Mouse (Mus musculus): ENCODE results near the gene Hist1h2bn. TPM values are rescaled to one million over a fixed set of nuclear protein-coding genes. Genes with fewer than 3 reads are reported as not detected.
"Not testable (repeated sequence)": the region's sequence is repeated elsewhere in the genome, so short reads cannot be mapped to it uniquely, and the experiment has no call there.

Gene Hist1h2bn
- polyA plus RNA-seq, 1 experiment from 2014 or later, result 3.5 TPM

GRCm38 (mm10) chr13:21749387-21750158 lies 4.3 kb upstream of the Hist1h2bn start:
- H3K27ac ChIP-seq (replicated peaks; ENCODE audit: low read depth, low read length), result peak overlapping the region; percentile 97
- H3K4me2 ChIP-seq (ENCODE audit: low read depth, low read length), result peak overlapping the region; percentile 71
- DNase-seq (ENCODE audit: low spot score) (no peak), ATAC-seq (ENCODE audit: low read depth) (no peak)
- H3K4me1 ChIP-seq (ENCODE audit: control insufficient read depth, insufficient read depth, low read length), result peaks cover 16% of the 10 kb centered on the region
- WGBS, result 5% methylated on average over 5 of the region's 5 CpGs
- H3K4me3 ChIP-seq (ENCODE audit: low read depth, low read length), result peak overlapping the region; percentile 56
- no peaks in the 10 kb centered on the region for H3K36me3 ChIP-seq (ENCODE audit: control insufficient read depth, insufficient read depth, low read length)
- H3K9me3 ChIP-seq (ENCODE audit: control insufficient read depth, low read length), result no peaks in the 10 kb centered on the region
- H3K27me3 ChIP-seq (replicated peaks; ENCODE audit: control insufficient read depth, insufficient read depth, low read length), result no peaks in the 10 kb centered on the region
- peak overlapping the region; percentile 68 for H3K9ac ChIP-seq (ENCODE audit: low read depth, low read length)

- H3K27ac ChIP-seq (replicated peaks; ENCODE audit: low read depth, low read length), result peak within 1 kb of the TSS; percentile 97
- not testable (repeated sequence) for H3K36me3 ChIP-seq (ENCODE audit: control insufficient read depth, insufficient read depth, low read length); H3K9me3 ChIP-seq (ENCODE audit: control insufficient read depth, low read length); H3K27me3 ChIP-seq (replicated peaks; ENCODE audit: control insufficient read depth, insufficient read depth, low read length)
- peak within 1 kb of the TSS; percentile 56 for H3K4me3 ChIP-seq (ENCODE audit: low read depth, low read length)
- H3K4me2 ChIP-seq (ENCODE audit: low read depth, low read length), result peak within 1 kb of the TSS; percentile 71
- H3K4me1 ChIP-seq (ENCODE audit: control insufficient read depth, insufficient read depth, low read length), result peaks cover 16% of the 10 kb centered on the region
- H3K9ac ChIP-seq (ENCODE audit: low read depth, low read length), result peak within 1 kb of the TSS; percentile 68
- peak; percentile 96 for DNase-seq (ENCODE audit: low spot score)
- peak; percentile 85 for ATAC-seq (ENCODE audit: low read depth)
- WGBS, result under 1% methylated on average over 38 of the region's 56 CpGs
Measured at GRCm38 (mm10) chr13:21750159-21751017, 3.5 kb upstream of the Hist1h2bn start, which contains the start of gene Hist1h4k. Gene Hist1h4k (minus strand): TSS chr13:21750505.

GRCm38 (mm10) chr13:21751417-21751816 lies 2.5 kb upstream of the Hist1h2bn start:
- Histone ChIP-seq H3K36me3 (ENCODE audit: control insufficient read depth, insufficient read depth, low read length) (no peaks in the 10 kb centered on the region), H3K27me3 (replicated peaks; ENCODE audit: control insufficient read depth, insufficient read depth, low read length) (no peaks in the 10 kb centered on the region), H3K4me2 (ENCODE audit: low read depth, low read length) (no peak overlapping the region), H3K4me3 (ENCODE audit: low read depth, low read length) (no peak overlapping the region), H3K9me3 (ENCODE audit: control insufficient read depth, low read length) (no peaks in the 10 kb centered on the region), H3K27ac (replicated peaks; ENCODE audit: low read depth, low read length) (peak overlapping the region; percentile 97; the same call in 1 of the 2 replicates), H3K9ac (ENCODE audit: low read depth, low read length) (no peak overlapping the region), H3K4me1 (ENCODE audit: control insufficient read depth, insufficient read depth, low read length) (peaks cover 16% of the 10 kb centered on the region)
- no peak for DNase-seq (ENCODE audit: low spot score)
- ATAC-seq (ENCODE audit: low read depth), result no peak

GRCm38 (mm10) chr13:21751827-21752226 lies 2.1 kb upstream of the Hist1h2bn start:
- no peak for DNase-seq (ENCODE audit: low spot score)
- Histone ChIP-seq H3K27ac (replicated peaks; ENCODE audit: low read depth, low read length) (peak overlapping the region; percentile 97), H3K4me2 (ENCODE audit: low read depth, low read length) (peak overlapping the region; percentile 76; the same call in 1 of the 2 replicates), H3K27me3 (replicated peaks; ENCODE audit: control insufficient read depth, insufficient read depth, low read length) (no peaks in the 10 kb centered on the region), H3K4me3 (ENCODE audit: low read depth, low read length) (no peak overlapping the region), H3K36me3 (ENCODE audit: control insufficient read depth, insufficient read depth, low read length) (no peaks in the 10 kb centered on the region), H3K9ac (ENCODE audit: low read depth, low read length) (0 out of 2 replicates have a peak overlapping the region, but pooled peaks have one; percentile 70), H3K9me3 (ENCODE audit: control insufficient read depth, low read length) (no peaks in the 10 kb centered on the region), H3K4me1 (ENCODE audit: control insufficient read depth, insufficient read depth, low read length) (peaks cover 16% of the 10 kb centered on the region)
- 73% methylated on average over 3 of the region's 3 CpGs for WGBS
- no peak for ATAC-seq (ENCODE audit: low read depth)

GRCm38 (mm10) chr13:21752356-21752755 lies 1.6 kb upstream of the Hist1h2bn start:
- Histone ChIP-seq H3K4me1 (ENCODE audit: control insufficient read depth, insufficient read depth, low read length) (peaks cover 16% of the 10 kb centered on the region), H3K4me3 (ENCODE audit: low read depth, low read length) (peak overlapping the region; percentile 44), H3K27ac (replicated peaks; ENCODE audit: low read depth, low read length) (peak overlapping the region; percentile 92)

DNA sequence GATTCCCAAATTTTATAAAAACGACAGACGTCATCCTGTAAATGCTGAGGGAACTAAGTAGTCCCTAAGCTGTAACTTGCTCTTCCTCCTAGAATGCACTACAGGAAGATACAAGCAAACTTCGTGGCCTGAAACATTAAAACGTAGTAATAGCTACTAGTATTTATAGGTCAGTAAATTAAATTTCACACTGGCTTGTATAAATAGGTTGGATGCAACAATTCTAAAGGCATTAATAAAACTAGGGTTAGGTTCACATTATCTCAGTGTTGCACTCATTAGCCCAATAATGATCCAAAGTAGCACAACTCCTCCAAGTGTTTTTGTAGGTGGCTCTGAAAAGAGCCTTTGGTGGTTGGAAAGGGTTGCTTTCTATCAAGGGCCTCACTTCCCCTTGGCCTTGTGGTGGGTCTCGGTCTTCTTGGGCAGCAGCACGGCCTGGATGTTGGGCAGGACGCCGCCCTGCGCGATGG lies 836 bp upstream of the Hist1h2bn start:
- Histone ChIP-seq H3K9me3 (ENCODE audit: control insufficient read depth, low read length) (no peaks in the 10 kb centered on the region), H3K27ac (replicated peaks; ENCODE audit: low read depth, low read length) (peak overlapping the region; percentile 92), H3K4me3 (ENCODE audit: low read depth, low read length) (peak overlapping the region; percentile 44), H3K4me2 (ENCODE audit: low read depth, low read length) (peak overlapping the region; percentile 76), H3K9ac (ENCODE audit: low read depth, low read length) (peak overlapping the region; percentile 70), H3K36me3 (ENCODE audit: control insufficient read depth, insufficient read depth, low read length) (no peaks in the 10 kb centered on the region), H3K4me1 (ENCODE audit: control insufficient read depth, insufficient read depth, low read length) (peaks cover 16% of the 10 kb centered on the region), H3K27me3 (replicated peaks; ENCODE audit: control insufficient read depth, insufficient read depth, low read length) (no peaks in the 10 kb centered on the region)
- 2% methylated on average over 8 of the region's 10 CpGs for WGBS
- DNase-seq (ENCODE audit: low spot score) (no peak), ATAC-seq (ENCODE audit: low read depth) (no peak)

More at GRCm38 (mm10) chr13:21752356-21752755, 1.6 kb upstream of the Hist1h2bn start:
- H3K4me2 ChIP-seq (ENCODE audit: low read depth, low read length), result peak overlapping the region; percentile 76
- DNase-seq (ENCODE audit: low spot score), result no peak
- ATAC-seq (ENCODE audit: low read depth), result no peak
- H3K9me3 ChIP-seq (ENCODE audit: control insufficient read depth, low read length), result no peaks in the 10 kb centered on the region
- H3K36me3 ChIP-seq (ENCODE audit: control insufficient read depth, insufficient read depth, low read length), result no peaks in the 10 kb centered on the region
- 33% methylated on average over 3 of the region's 3 CpGs for WGBS
- peak overlapping the region; percentile 70 for H3K9ac ChIP-seq (ENCODE audit: low read depth, low read length)
- H3K27me3 ChIP-seq (replicated peaks; ENCODE audit: control insufficient read depth, insufficient read depth, low read length), result no peaks in the 10 kb centered on the region

DNA sequence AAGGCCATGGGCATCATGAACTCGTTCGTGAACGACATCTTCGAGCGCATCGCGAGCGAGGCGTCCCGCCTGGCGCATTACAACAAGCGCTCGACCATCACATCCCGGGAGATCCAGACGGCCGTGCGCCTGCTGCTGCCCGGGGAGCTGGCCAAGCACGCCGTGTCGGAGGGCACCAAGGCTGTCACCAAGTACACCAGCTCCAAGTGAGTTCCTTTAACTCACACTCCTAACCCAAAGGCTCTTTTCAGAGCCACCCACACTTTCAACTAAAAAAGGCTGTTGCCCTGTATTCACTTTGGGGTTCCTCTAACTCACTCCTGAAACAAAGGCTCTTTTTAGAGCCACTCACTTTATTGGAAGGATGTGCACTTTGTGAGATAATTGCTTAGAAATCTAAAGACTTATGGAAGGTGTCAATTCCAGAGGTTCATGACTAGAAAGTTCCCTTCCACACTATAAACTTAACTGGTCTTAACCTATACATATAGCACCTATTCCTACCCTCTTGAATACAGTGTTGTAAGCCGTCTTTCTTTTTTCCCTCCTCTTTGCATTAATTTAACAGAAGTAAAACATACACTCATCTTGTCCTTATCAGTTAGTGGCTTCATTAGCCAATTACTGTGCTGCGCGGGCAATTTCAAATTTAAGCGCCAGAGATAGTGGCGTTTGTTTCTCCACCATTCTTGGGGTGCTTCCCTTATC lies 525 bp downstream of the Hist1h2bn start:
- Histone ChIP-seq H3K4me3 (ENCODE audit: low read depth, low read length) (peak overlapping the region; percentile 44), H3K27ac (replicated peaks; ENCODE audit: low read depth, low read length) (peak overlapping the region; percentile 92), H3K4me2 (ENCODE audit: low read depth, low read length) (peak overlapping the region; percentile 76), H3K9ac (ENCODE audit: low read depth, low read length) (peak overlapping the region; percentile 67)
- not testable (repeated sequence) for H3K9me3 ChIP-seq (ENCODE audit: control insufficient read depth, low read length); ATAC-seq (ENCODE audit: low read depth); H3K36me3 ChIP-seq (ENCODE audit: control insufficient read depth, insufficient read depth, low read length); H3K4me1 ChIP-seq (ENCODE audit: control insufficient read depth, insufficient read depth, low read length); H3K27me3 ChIP-seq (replicated peaks; ENCODE audit: control insufficient read depth, insufficient read depth, low read length)
- WGBS, result 0% methylated on average over 14 of the region's 26 CpGs
- DNase-seq (ENCODE audit: low spot score), result peak; percentile 64

DNA sequence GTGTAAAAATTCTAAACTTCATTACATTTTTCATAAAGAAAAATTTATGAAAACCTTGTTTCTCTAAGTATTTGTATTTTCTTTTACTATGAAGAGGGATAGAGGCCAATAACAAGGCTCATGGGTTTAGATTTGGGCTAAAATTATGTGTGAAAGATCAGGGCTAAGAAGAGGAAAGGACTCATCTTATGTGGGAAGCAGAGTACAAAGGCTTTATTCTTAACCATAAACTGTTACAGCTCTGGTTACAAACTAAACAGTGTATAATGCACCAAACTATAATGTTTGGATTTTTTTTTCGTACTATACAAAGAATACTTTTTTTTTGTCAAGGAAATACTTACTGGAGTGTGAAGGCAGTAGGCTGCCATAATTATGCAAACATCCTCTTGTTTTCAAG lies 1.8 kb downstream of the Hist1h2bn start:
- Histone ChIP-seq H3K27ac (replicated peaks; ENCODE audit: low read depth, low read length) (no peak overlapping the region), H3K36me3 (ENCODE audit: control insufficient read depth, insufficient read depth, low read length) (no peaks in the 10 kb centered on the region), H3K9me3 (ENCODE audit: control insufficient read depth, low read length) (no peaks in the 10 kb centered on the region), H3K4me2 (ENCODE audit: low read depth, low read length) (peak overlapping the region; percentile 65), H3K9ac (ENCODE audit: low read depth, low read length) (no peak overlapping the region; the same call in 1 of the 2 replicates), H3K4me3 (ENCODE audit: low read depth, low read length) (no peak overlapping the region; the same call in 1 of the 2 replicates), H3K27me3 (replicated peaks; ENCODE audit: control insufficient read depth, insufficient read depth, low read length) (no peaks in the 10 kb centered on the region), H3K4me1 (ENCODE audit: control insufficient read depth, insufficient read depth, low read length) (peaks cover 7% of the 10 kb centered on the region; the same call in 1 of the 2 replicates)
- ATAC-seq (ENCODE audit: low read depth) (no peak), DNase-seq (ENCODE audit: low spot score) (no peak)
- 52% methylated on average over 1 of the region's 1 CpGs for WGBS
